12 mouse cellular contexts compared by ENCODE assay signal in genomic region chr12:77537139-77537848, GRCm38 (mm10).
DNase-seq lines count a peak whose midpoint lies in the region; TF ChIP-seq lines count a peak whose summit lies in the region.
"Had no signal": no experiment of that assay in that cellular context is flagged by ENCODE, and none has a peak within 500 bp of the region (broad histone marks: within the 10 kb centered on the region; RNA-seq: fewer than 3 reads in every experiment).

No protein-coding gene starts in this region.

- no peaks in the 10 kb centered on the region for H3K36me3 ChIP-seq in splenic B cell, adult 2 months (ENCODE audit: control insufficient read depth, insufficient read depth, low read length, poor library complexity, severe bottlenecking)

- no peak for TF ChIP-seq CTCF in brain, embryonic 14.5 days (IDR thresholded peaks at IDR 0.05; ENCODE audit: borderline replicate concordance, extremely low read depth, insufficient read depth, insufficient read length)

- TF ChIP-seq POLR2A in brain, embryonic 14.5 days (IDR thresholded peaks at IDR 0.05; ENCODE audit: borderline replicate concordance, extremely low read depth, insufficient read depth, insufficient read length, poor library complexity, severe bottlenecking), result no peak

- H3K27me3 ChIP-seq in splenic B cell, adult 2 months (ENCODE audit: control insufficient read depth, insufficient read depth, low read length, poor library complexity, severe bottlenecking), result no peaks in the 10 kb centered on the region

- peak; percentile 16 to 17 for DNase-seq in adrenal gland, postnatal 36 days
- DNase-seq in adrenal gland, postnatal 4 days (ENCODE audit: low spot score in 2 of 2), result no peak
- DNase-seq in spleen, postnatal 36 days (ENCODE audit: low spot score in 2 of 2), result peak; percentile 78 to 86
- DNase-seq in spleen, postnatal 14 days (ENCODE audit: low spot score in 2 of 2), result no peak
- peak; percentile 35 for DNase-seq in brain, embryonic 14.5 days (ENCODE audit: low read depth)
- peak; percentile 73 for DNase-seq in splenic B cell, adult 2 months (ENCODE audit: low read depth, low spot score)
- DNase-seq in cerebellum, postnatal 10 days, result no peak
- no peak for DNase-seq in c-Kit-positive CD71-positive TER-119-positive erythroid progenitor cells, embryonic 14.5 days (ENCODE audit: low spot score)
- DNase-seq: embryo, embryonic 11 days; heart, postnatal 4 days; kidney, adult 9 months; right cerebral cortex, postnatal 14 days had no signal

Comparison
In these comparisons a context has a peak if more than half of its experiments do, and no peak if none do; other contexts are left out.
1. DNase-seq: peak in adrenal gland, postnatal 36 days (2 of 2), spleen, postnatal 36 days (2 of 2), brain, embryonic 14.5 days (single experiment) and splenic B cell, adult 2 months (single experiment); none in adrenal gland, postnatal 4 days (0 of 2), spleen, postnatal 14 days (0 of 2), cerebellum, postnatal 10 days (0 of 2) and c-Kit-positive CD71-positive TER-119-positive erythroid progenitor cells, embryonic 14.5 days (single experiment).